Mouse (Mus musculus) kidney, adult 18-20 months (tissue): Measurements from ENCODE around the gene Nbr1.

Experiments used
- DNase-seq: peaks from one replicate; pipeline ENCODE4 v3.0.0; 2021

Gene Nbr1

DNA sequence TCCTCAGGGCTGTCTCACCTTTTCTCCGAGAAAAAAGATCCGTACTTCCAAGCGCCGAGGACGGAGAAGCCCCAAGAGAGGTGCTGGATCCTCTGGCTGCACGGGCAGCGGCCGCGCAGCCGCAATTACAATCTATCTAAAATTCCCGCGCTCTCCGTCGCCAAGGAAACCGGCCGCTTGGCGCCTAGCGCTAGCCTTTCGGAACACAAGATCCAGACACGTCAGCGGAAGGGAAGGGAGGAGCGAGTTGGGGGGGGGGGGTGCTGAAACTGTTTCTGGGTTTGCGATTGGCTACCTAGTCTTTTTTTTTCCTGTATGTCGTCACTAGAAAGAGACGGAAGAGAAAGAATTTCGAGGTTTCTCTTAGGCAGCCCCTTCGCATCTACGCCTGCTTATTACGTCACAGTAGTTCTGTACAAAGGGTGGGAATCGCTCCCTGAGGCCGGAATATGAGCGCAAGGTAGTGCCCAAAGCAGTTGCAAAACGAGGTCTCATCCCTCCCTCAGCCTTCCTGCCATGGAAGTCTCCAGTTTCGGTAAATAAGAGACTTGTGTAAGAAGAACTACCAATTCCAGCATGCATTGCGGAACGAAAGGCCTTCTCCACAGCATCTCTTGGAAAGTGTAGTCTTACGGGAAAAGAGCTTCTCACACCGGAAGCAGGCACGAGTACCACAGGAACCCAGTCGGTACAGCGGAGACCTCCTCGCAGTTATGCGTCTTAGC is at the start of gene Nbr1, which contains the start of gene Brca1:
Gene Nbr1, plus strand, starts transcription at position 399 of the 725 bp plus-strand sequence.
Gene Brca1, minus strand, starts transcription at position 205 of the 725 bp plus-strand sequence.
- DNase-seq: peak; percentile 98

- no peak for DNase-seq
Observed at GRCm38 (mm10) chr11:101506269-101506780, 45.6 kb upstream of the Nbr1 start.

DNA sequence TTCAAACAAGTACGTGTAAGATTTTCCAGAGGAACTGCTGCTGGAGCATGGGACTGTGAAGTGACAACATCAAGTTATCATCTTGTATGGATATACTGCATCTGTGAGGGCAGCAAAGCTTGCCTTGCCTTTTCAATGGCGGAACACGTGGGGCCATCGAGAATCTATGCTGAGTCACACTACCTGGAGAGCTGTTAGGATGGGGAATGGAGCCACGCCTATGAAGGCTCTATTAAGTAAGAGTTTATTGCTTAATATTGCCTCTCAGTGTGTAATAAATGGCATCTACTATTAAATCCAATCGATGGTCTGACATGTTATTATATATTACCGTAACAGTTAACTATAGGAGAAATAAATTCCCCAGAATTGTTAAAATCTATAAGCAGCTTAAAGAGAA is 44.9 kb upstream of the Nbr1 start:
- DNase-seq: no peak

DNA sequence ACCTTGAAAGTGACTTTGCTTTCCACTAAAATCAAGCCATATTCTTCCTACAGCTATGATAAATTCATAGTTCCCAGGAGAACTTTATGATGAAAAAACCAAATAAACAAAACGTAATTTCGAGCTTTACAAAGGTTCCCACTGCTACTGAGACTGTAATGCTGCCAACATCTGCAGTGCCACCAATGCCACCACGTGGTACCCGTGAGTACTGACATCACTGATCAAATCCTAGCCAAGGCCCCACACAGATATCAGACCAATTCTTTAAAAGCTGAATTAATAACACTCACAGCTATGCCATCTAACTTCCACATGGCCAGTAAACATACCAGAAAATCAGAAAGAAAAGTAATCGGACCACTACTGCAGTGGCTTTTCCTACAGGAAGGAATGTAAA is 33.0 kb upstream of the Nbr1 start:
- no peak for DNase-seq

- no peak for DNase-seq
Observed at GRCm38 (mm10) chr11:101519364-101519763, 32.6 kb upstream of the Nbr1 start.

- no peak for DNase-seq
Observed at GRCm38 (mm10) chr11:101524446-101524845, 27.5 kb upstream of the Nbr1 start.

DNA sequence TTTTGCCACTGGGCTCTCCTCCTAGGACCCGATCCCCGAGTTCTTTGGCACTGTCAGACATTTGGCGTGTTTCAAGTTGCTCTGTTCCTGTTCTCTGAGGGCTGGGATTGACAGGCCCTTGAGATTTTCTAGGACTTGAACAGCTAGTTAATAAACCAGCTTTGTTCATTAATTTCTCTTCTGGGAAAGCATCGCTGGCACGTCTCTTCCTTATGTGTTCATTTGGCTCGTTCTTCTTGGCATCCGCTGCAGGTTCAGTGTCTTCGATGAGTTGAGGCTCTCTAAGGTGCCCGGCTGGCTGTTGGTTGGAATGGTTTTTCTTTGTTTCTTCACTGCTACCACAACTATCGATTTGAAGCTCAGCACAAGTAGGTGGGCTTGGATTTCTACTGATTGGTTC is 26.9 kb upstream of the Nbr1 start:
- no peak for DNase-seq

DNA sequence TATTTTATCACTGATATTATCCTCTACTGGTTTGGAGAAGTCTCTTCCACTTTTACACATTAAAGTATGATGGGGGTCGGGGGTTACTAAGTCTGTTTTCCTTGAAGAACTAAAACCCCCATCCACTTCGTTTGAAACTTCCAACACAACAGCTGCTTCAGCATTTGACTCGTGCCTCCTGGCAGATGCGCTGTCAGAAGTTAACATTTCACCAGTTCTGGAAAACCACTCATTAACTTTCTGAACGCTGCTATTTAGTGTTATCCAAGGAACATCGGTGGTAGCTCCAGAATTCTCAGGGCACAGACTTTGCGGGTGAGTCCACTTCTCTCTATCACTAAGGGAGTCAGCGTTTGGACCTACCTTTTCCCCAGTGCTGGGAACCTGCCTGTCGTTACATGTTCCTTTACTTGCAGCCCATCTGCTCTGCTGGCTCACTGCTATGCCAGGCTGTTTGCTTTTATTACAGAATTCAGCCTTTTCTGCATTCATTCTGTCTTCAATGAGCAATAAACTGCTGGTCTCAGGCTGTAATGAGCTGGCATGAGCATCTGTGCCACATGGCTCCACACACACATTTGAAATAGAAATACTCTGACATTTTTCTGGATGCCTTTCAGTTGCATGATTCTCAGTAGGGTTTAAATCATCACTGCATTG is 25.9 kb upstream of the Nbr1 start:
- DNase-seq: peak; percentile 9

DNA sequence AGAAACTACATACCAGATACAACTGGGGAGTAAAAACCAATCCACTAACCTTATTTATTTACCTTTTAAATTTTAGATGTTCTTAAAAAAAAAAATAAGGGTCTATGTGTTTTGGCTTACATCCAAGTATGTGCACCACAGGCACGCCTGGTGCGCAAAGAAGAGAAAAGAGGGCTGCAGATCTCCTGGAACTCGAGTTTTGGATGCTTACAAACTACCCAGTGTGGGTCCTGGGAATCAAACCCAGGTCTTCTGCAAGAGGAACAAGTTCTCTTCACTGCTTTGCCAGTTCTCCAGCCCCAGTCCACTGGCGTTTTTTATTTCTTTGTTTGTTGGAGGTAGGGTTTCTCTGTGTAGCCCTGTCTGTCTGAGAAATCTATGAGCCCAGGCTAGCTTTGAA is 25.3 kb upstream of the Nbr1 start:
- DNase-seq: no peak

GRCm38 (mm10) chr11:101543533-101543932 is 8.4 kb upstream of the Nbr1 start:
- no peak for DNase-seq

- DNase-seq: no peak
Observed at GRCm38 (mm10) chr11:101544132-101544531, 7.8 kb upstream of the Nbr1 start.

- DNase-seq: no peak
Observed at GRCm38 (mm10) chr11:101548526-101548925, 3.4 kb upstream of the Nbr1 start.

DNA sequence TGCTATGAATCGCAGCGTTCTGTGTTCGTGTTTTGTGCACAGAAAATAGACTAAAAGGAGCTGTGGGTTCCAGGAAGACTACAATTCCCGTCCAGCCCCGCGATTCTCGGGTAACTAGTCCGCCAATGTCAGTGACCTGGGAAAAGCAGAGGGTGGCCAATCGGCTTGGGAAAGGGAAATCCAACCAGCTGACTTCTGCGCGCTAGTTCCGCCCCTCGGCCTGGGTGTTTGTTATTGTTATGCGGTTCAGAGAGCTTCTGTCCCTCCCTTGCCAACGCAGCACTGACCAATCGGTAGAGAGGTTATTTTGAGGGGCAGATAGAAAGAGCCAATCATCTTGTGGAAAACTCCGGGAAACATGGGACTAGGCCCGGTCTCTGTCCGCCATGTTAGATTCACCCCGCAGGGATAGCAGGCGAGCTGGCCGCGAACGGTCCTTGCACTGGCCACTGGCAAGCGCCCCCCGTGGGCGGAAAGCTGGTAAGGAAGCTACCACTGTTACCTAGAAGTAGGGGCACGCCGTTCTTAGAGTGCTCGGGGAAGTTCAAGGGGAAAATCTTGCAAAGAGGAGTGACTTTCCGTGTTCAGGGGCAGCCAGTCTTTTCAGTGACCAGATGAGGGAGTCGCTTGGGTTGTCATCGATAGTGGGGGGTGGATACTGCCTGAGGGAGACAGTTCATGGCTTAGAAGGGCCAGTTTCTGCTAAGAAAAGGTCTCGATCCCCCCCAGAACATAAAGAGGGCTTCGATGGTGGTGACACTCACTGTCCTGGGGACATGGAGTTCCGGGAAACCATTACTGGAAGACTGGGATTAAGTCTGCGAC is 739 bp downstream of the Nbr1 start:
- peak; percentile 97 for DNase-seq

GRCm38 (mm10) chr11:101553354-101553930 is 1.5 kb downstream of the Nbr1 start:
- no peak for DNase-seq

DNA sequence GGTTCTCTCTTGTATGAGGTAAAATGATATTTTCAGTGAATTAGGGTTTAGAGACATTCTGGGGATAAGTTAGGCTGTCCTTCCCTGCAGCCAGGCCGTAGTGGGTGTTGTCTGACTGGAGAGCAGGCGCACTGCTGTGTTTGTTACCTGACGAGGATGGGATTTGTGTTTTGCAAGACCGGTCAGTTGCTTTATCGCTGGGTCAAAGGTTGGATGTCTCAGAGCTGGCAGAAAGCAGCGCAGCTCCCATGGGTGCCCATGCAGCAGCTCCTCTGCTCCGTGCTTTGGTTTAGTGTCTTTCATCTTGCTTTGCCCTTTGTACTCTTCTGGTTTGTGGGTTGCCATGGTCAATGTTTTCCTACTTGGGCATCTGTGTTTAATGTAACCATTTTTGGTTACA is 4.6 kb downstream of the Nbr1 start:
- DNase-seq: peak; percentile 54

DNA sequence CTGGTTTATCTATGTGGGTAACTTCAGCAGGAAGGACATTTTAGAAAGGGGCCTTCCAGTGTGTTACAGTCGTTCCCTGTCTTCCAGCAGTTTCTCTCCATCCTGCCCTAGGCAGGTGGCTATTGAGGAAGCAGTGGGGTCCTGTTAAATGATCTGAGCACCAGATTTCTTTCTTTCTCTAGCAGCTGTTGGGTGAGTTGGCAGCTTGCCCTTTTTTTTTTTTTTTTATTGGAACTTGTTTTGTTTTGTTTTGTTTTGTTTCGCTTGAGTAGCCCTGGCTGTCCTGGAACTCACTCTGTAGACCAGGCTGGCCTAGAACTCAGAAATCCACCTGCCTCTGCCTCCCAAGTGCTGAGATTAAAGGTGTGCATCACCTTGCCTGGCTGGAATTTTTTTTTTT is 5.0 kb downstream of the Nbr1 start:
- no peak for DNase-seq

- peak; percentile 60 for DNase-seq
Observed at GRCm38 (mm10) chr11:101562391-101562790, 10.4 kb downstream of the Nbr1 start.

- no peak for DNase-seq
Observed at GRCm38 (mm10) chr11:101568421-101568820, 16.5 kb downstream of the Nbr1 start.

DNA sequence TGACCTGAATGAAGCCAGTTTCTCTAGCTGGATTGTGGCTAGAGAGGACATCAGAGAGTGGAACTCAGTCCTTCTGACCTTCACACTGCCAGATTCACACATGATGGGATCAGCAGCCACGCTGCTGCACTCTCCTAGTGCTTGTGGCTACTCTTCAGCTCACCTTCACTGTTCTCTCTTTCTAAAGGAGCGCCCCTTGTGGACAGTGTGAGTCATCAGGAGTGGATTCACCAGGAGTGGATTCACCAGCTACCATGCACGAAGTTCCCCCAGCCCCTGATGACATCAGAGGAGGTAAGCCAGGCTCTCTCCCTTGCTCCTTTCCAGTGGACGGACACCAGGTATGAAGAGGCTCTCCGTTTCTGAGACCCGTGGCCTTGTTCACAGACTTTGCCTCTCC is 24.2 kb downstream of the Nbr1 start:
- DNase-seq: no peak

- no peak for DNase-seq
Observed at GRCm38 (mm10) chr11:101581081-101581764, 29.3 kb downstream of the Nbr1 start.

DNA sequence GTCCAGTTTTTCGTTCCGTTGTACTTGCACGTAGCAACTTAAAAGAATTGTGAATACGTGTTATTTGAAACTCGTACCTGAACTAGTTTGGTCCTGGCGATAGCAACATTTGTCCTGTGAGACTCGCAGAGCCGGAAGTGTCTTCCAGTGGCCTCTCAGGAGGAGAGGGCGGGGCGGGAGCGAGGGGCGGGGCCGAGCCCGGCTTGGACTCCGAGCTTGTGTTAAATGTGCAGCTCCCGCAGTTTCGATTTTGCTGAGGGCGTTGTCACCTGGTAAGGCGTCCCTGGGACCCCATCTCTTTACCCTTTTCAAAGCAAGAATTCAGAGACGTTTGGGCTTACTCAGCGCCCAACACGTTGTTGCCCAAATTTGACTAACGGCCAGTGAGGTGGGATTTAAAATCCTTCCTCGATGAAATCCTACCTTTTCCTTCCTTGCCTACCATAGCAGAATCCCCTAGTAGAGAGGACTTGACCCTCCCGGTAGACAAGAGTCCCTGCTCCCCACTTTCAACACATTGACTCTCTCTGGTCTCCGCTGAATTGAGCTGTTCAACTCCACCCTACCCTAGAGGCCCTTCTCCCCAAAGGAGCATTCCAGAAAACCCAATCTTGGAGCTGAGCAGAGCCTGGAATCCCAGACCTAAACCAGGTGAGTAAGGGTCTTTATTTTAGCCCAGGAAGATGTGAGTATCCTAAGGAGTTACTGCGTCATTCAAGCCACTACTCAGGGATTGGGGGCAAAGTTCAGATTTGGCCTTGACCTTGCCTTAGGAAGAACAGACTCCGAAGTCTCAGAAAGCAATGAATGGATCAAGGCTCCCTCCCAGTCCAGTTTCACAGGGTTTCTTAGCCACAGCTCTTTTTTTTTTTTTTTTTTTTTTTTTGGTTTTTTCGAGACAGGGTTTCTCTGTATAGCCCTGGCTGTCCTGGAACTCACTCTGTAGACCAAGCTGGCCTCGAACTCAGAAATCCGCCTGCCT is 30.4 kb downstream of the Nbr1 start, which contains the start of gene Tmem106a:
Gene Tmem106a, plus strand, starts transcription at position 189 of the 982 bp plus-strand sequence.
- peak; percentile 81 for DNase-seq
